Mouse (Mus musculus) embryo, embryonic 10 days (tissue): Measurements from ENCODE around the gene Gm10408.
"Not testable (repeated sequence)": the region's sequence is repeated elsewhere in the genome, so short reads cannot be mapped to it uniquely, and the experiment has no call there.

ENCODE experiments used
- DNase-seq: peaks from one replicate; pipeline ENCODE4 v3.0.0-alpha.2; 2015; ENCODE audit warnings: low spot score

Gm10408 gene

DNA sequence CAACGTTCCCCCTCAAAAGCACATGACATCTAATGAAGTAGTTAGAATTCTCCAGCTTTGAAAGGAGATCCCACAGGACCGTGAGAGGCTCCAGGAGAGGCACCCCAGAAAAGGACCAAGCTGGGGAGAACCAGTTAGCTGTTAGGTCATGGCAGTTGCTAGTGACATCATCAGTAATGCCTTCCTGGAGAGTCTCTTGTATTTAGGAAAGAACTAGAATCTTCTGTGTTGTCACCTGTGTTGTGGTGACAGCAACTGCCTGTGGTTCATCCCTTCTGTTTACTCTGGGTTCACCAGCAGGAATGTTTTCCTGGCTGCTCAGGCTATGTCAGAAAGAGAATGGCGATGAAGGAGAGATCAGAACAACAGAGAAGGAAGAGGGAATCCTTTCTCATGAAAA lies at the start of gene Gm10408:
Gene Gm10408, plus strand, starts transcription at position 301 of the 400 bp plus-strand sequence.
- DNase-seq: not testable (repeated sequence)

DNA sequence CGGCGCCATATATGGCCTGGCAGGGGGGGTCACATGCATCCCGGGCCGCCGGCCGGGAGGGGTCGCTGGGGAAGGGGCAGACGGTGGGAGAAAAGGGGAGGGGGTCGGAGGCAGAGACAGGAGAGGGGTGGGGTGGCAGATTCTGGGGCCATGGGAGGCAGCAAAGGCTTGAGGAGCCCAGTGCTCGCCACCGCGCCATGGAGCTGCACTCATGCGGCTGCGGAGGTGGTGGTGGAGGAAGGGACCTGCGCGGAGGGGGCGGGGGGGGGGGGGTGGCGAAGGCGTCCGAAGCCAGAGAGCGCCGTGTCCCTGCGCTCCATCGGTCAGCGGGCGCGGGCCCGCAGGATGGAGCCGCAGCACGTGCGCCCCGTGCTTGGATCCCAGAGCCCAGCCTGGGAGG lies 36.9 kb upstream of the Gm10408 start, which contains the start of gene Gm10409:
Gene Gm10409, plus strand, starts transcription at position 301 of the 400 bp plus-strand sequence.
- DNase-seq: not testable (repeated sequence)

DNA sequence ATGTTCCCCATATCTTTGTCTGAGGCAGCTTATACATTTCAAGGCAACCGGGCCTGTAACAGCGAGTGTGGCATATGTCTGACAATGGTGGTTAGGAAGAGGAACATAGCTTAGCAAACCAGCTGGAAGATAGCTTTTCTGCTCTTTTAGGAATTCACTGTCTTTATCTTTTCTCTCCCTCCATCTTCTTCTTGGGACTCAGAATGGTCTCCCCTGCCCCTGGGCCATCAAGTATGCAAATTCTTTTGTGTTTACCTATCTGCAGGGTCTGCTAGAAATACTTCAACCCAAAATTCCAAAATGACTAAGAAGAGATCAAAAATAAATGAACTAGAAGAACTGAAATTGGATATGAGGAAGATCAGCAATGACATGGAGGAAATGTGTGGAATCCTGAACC lies 21.4 kb upstream of the Gm10408 start, which contains the start of gene Gm3005:
Gene Gm3005, plus strand, starts transcription at position 301 of the 400 bp plus-strand sequence.
- not testable (repeated sequence) for DNase-seq
